Mouse (Mus musculus) layer of hippocampus, adult 9-10 months (tissue): ENCODE measurements around the gene 1700069L16Rik.

Source experiments
- DNase-seq: peaks from one replicate; pipeline ENCODE4 v3.0.0; 2022; ENCODE audit warnings: low spot score

Gene 1700069L16Rik

GRCm38 (mm10) chr5:113724446-113724845 lies at the start of gene 1700069L16Rik:
Gene 1700069L16Rik, minus strand, starts transcription at chr5:113724772.
- peak; percentile 71 for DNase-seq

- peak; percentile 85 for DNase-seq
These were observed 49.1 kb upstream of the 1700069L16Rik start for GRCm38 (mm10) chr5:113773664-113774063.

GRCm38 (mm10) chr5:113772905-113773519 lies 48.4 kb upstream of the 1700069L16Rik start:
- DNase-seq: no peak

- DNase-seq: peak; percentile 63
These were observed 47.9 kb upstream of the 1700069L16Rik start, which contains the start of the genes Sart3 and Iscu for GRCm38 (mm10) chr5:113772450-113772895. Gene Sart3, minus strand, starts transcription at chr5:113772510. Gene Iscu, plus strand, starts transcription at chr5:113772748.

GRCm38 (mm10) chr5:113771213-113772162 lies 46.9 kb upstream of the 1700069L16Rik start:
- DNase-seq: peak; percentile 86

- no peak for DNase-seq
These were observed 44.2 kb upstream of the 1700069L16Rik start for GRCm38 (mm10) chr5:113768806-113769205.

- DNase-seq: no peak
These were observed 41.3 kb upstream of the 1700069L16Rik start for GRCm38 (mm10) chr5:113765641-113766526.

- no peak for DNase-seq
These were observed 39.9 kb upstream of the 1700069L16Rik start for GRCm38 (mm10) chr5:113764426-113764825.

- no peak for DNase-seq
These were observed 37.0 kb upstream of the 1700069L16Rik start for GRCm38 (mm10) chr5:113761585-113761984.

- no peak for DNase-seq
These were observed 30.9 kb upstream of the 1700069L16Rik start for GRCm38 (mm10) chr5:113755347-113756030.

GRCm38 (mm10) chr5:113751521-113752157 lies 27.1 kb upstream of the 1700069L16Rik start:
- no peak for DNase-seq

- DNase-seq: no peak
These were observed 24.2 kb upstream of the 1700069L16Rik start for GRCm38 (mm10) chr5:113748556-113749331.

- no peak for DNase-seq
These were observed 23.1 kb upstream of the 1700069L16Rik start for GRCm38 (mm10) chr5:113747629-113748028.

- no peak for DNase-seq
These were observed 13.2 kb upstream of the 1700069L16Rik start for GRCm38 (mm10) chr5:113737607-113738237.

- DNase-seq: no peak
These were observed 12.1 kb upstream of the 1700069L16Rik start for GRCm38 (mm10) chr5:113736522-113737164.

GRCm38 (mm10) chr5:113736113-113736502 lies 11.5 kb upstream of the 1700069L16Rik start:
- DNase-seq: no peak

- DNase-seq: peak; percentile 45
These were observed 11.0 kb upstream of the 1700069L16Rik start, which contains the start of gene Ficd for GRCm38 (mm10) chr5:113735345-113736112. Gene Ficd, plus strand, starts transcription at chr5:113735803.

- DNase-seq: no peak
These were observed 10.4 kb upstream of the 1700069L16Rik start for GRCm38 (mm10) chr5:113735023-113735344.
